Mouse (Mus musculus): Measurements from ENCODE around the gene 1810062G17Rik. TPM values are rescaled to one million over a fixed set of nuclear protein-coding genes. Genes with fewer than 3 reads are reported as not detected.
A peak's percentile ranks its signal among the peaks of the same experiment; 100 is the strongest.

Gene 1810062G17Rik
- polyA plus RNA-seq, 1 experiment from 2014 or later, result 1.9 TPM

DNA sequence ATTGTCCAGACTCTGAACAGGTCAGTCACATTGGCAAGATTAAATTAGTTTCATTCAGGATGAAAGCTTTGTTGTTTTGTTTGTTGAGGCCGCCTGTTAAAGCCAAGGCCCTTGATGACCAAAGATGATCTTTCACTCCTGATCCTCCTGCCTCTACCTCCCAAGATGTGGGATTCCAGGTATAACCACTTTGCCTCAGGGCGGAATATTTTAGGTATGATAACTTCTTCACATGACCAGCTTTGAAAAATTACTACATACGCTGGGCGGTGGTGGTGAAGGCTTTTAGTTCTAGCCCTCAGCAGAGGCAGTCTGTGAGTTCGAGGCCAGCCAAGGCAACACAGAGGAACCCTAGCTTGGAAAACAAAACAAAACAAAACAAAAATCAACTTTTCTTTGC lies 1.3 kb upstream of the 1810062G17Rik start:
- Histone ChIP-seq H3K4me3 (ENCODE audit: low read length) (peak overlapping the region; percentile 73), H3K9ac (replicated peaks; ENCODE audit: low read length) (no peak overlapping the region; the same call in 1 of the 2 replicates), H3K9me3 (ENCODE audit: low read length) (no peaks in the 10 kb centered on the region), H3K4me2 (replicated peaks; ENCODE audit: low read depth, low read length) (peak overlapping the region; percentile 81), H3K4me1 (ENCODE audit: insufficient read depth, low read length) (peaks cover 17% of the 10 kb centered on the region; the same call in 1 of the 2 replicates), H3K27me3 (ENCODE audit: insufficient read depth, low read length) (no peaks in the 10 kb centered on the region), H3K36me3 (ENCODE audit: insufficient read depth, low read length) (no peaks in the 10 kb centered on the region), H3K27ac (ENCODE audit: low read length) (peak overlapping the region; percentile 82; the same call in 1 of the 2 replicates)
- no peak for ATAC-seq (ENCODE audit: low FRiP score, low TSS enrichment)
- WGBS, result 80% methylated on average over 5 of the region's 5 CpGs

DNA sequence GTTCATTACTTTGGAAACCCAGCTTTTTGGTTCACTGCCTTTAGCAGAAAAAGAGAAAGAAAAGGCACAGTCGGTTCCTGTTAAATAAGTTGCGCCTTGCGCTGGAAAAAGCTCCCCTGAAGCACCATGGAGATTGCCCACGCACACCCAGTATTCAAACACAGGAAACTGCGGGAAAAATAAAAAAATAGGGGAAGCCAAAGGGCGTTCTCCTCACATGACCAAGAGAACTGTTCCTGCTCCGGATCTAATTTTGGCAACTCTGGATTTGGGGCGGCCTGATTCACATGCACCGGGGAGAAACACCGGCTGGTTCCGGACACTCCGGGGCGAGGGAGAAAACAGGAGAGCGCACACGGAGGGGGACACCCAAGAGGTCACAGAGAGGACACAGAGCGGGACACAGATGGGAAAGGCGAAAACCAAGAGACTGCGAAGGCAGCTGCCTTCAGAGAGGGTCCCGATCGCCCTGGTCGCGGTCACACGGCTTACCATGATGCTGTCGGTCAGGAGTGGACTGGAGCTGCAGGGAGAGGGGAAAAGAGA lies 726 bp upstream of the 1810062G17Rik start:
- H3K4me3 ChIP-seq (ENCODE audit: low read length), result peak overlapping the region; percentile 73
- peak overlapping the region; percentile 81 for H3K4me2 ChIP-seq (replicated peaks; ENCODE audit: low read depth, low read length)
- peak overlapping the region; percentile 79 for H3K9ac ChIP-seq (replicated peaks; ENCODE audit: low read length)
- no peak; the same call in 1 of the 2 replicates for ATAC-seq (ENCODE audit: low FRiP score, low TSS enrichment)
- no peaks in the 10 kb centered on the region for H3K36me3 ChIP-seq (ENCODE audit: insufficient read depth, low read length)
- H3K9me3 ChIP-seq (ENCODE audit: low read length), result no peaks in the 10 kb centered on the region
- under 1% methylated on average over 24 of the region's 24 CpGs for WGBS
- H3K27me3 ChIP-seq (ENCODE audit: insufficient read depth, low read length), result no peaks in the 10 kb centered on the region
- H3K27ac ChIP-seq (ENCODE audit: low read length), result peak overlapping the region; percentile 82
- peaks cover 17% of the 10 kb centered on the region; the same call in 1 of the 2 replicates for H3K4me1 ChIP-seq (ENCODE audit: insufficient read depth, low read length)

DNA sequence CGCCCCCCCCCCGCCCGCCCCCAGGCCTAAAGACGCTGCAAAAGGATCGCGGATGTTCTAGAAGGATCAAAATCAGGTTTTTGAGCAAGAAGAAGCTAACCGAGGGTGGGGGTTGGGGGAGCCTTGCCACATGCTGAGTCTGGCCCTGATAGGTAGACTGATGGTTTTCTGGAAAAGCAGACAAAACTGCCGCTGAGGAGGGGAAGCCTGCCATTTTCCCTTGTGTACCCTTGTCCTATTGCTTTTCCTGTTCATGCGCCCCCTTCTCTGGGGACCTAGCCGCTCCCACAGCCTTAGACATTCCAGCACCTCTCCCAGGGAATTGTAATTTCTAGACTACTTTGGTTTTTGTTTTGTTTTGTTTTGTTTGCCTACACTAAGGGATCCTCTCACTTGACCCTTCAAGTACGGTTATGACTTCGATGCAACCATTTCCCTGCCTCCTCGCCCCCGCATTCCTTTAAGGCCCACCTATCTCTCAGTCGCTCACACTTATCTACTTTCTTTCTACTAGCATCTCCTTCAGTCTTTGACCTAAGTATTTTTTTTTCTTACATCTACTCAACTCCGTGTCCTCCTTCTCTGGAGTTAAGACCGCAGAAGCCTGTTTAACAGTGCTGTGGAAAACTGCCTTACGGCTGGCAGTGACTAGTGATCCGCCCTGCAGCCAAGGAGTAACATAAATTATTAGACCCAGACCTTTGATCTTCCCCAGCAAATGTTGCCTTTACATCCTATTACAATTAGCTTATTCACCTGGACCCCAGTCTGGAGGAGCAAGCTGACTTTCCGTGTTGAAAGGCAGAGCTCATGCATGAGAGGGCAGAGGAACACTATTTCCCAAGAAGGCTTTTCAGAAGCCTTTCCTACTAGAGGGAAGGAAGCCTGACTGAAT lies 771 bp downstream of the 1810062G17Rik start:
- peak; percentile 1; the same call in 1 of the 2 replicates for ATAC-seq (ENCODE audit: low FRiP score, low TSS enrichment)
- H3K9ac ChIP-seq (replicated peaks; ENCODE audit: low read length), result peak overlapping the region; percentile 79
- peak overlapping the region; percentile 81 for H3K4me2 ChIP-seq (replicated peaks; ENCODE audit: low read depth, low read length)
- peak overlapping the region; percentile 88 for H3K27ac ChIP-seq (ENCODE audit: low read length)
- WGBS, result 13% methylated on average over 20 of the region's 20 CpGs
- H3K4me1 ChIP-seq (ENCODE audit: insufficient read depth, low read length), result peaks cover 21% of the 10 kb centered on the region; the same call in 1 of the 2 replicates
- H3K36me3 ChIP-seq (ENCODE audit: insufficient read depth, low read length), result no peaks in the 10 kb centered on the region
- peak overlapping the region; percentile 73 for H3K4me3 ChIP-seq (ENCODE audit: low read length)
- H3K27me3 ChIP-seq (ENCODE audit: insufficient read depth, low read length), result no peaks in the 10 kb centered on the region
- H3K9me3 ChIP-seq (ENCODE audit: low read length), result no peaks in the 10 kb centered on the region

DNA sequence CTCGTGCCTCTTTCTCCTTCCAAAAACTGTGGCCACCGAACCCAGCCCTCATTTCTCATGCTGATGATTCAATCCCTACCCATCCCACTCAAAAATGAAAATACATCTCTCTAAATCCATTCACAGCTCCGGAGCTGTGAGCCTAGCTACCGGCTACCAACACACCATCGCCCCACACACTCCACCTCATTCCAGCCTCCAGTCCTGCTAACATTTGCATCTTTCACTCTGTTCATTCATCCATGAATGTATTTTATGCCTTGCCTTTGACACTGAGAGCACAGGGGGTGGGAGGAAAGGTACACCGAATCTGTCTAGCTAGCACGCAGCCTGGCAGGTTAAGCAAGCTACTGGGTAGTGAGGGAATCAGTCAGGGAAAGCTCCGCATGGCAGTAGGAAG lies 3.0 kb downstream of the 1810062G17Rik start:
- Histone ChIP-seq H3K9me3 (ENCODE audit: low read length) (no peaks in the 10 kb centered on the region), H3K4me3 (ENCODE audit: low read length) (no peak overlapping the region), H3K9ac (replicated peaks; ENCODE audit: low read length) (no peak overlapping the region), H3K4me2 (replicated peaks; ENCODE audit: low read depth, low read length) (no peak overlapping the region), H3K27me3 (ENCODE audit: insufficient read depth, low read length) (no peaks in the 10 kb centered on the region), H3K27ac (ENCODE audit: low read length) (no peak overlapping the region), H3K36me3 (ENCODE audit: insufficient read depth, low read length) (no peaks in the 10 kb centered on the region), H3K4me1 (ENCODE audit: insufficient read depth, low read length) (peaks cover 28% of the 10 kb centered on the region; the same call in 1 of the 2 replicates)
- WGBS, result 66% methylated on average over 8 of the region's 8 CpGs
- ATAC-seq (ENCODE audit: low FRiP score, low TSS enrichment), result no peak

DNA sequence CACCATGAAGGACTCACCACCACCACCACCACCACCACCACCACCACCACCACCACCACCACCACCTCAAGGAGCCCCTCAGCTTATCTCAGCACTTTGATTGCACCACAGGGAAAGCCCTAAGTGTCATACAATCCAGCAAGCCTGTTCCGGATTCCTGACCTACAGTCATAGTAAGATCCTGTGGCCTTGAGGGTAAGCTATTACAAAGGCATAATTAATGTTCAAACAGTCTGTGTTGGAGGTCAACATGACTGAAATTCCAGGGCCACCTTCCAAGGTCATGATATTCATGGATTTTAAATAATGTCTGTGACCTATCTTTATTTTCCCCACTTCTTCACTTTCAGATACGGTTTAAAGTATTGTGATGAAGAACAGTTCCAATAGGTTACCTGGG lies 4.7 kb downstream of the 1810062G17Rik start:
- H3K4me2 ChIP-seq (replicated peaks; ENCODE audit: low read depth, low read length), result no peak overlapping the region

DNA sequence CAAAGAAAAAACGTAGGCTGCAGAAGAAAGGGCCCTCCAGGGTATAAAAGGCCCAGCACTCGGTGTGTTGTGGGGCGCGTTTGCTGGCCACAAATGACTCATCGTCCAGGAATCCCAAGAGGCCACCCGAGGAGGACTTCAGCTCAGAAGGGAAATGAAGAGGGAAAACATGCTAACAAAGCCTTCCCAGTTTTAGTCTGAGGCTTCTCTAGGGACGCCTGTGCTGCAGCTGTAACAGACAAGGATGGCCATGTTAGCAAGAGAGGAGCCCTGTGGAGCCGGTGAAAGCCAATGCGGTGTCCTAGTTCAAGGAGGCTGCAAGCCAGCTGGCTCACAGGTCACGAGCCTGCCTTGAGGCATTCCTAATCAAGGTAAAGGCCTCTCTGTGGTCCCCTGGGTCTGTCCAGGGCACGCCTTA lies 6.0 kb downstream of the 1810062G17Rik start:
- Histone ChIP-seq H3K27ac (ENCODE audit: low read length) (peak overlapping the region; percentile 78), H3K36me3 (ENCODE audit: insufficient read depth, low read length) (no peaks in the 10 kb centered on the region), H3K4me1 (ENCODE audit: insufficient read depth, low read length) (peaks cover 17% of the 10 kb centered on the region; the same call in 1 of the 2 replicates), H3K4me3 (ENCODE audit: low read length) (no peak overlapping the region), H3K9ac (replicated peaks; ENCODE audit: low read length) (peak overlapping the region; percentile 45), H3K9me3 (ENCODE audit: low read length) (no peaks in the 10 kb centered on the region), H3K4me2 (replicated peaks; ENCODE audit: low read depth, low read length) (no peak overlapping the region; the same call in 1 of the 2 replicates), H3K27me3 (ENCODE audit: insufficient read depth, low read length) (no peaks in the 10 kb centered on the region)
- peak; percentile 50 for ATAC-seq (ENCODE audit: low FRiP score, low TSS enrichment)
- 17% methylated on average over 11 of the region's 11 CpGs for WGBS

More for the DNA sequence above, 4.7 kb downstream of the 1810062G17Rik start:
- Histone ChIP-seq H3K9ac (replicated peaks; ENCODE audit: low read length) (no peak overlapping the region), H3K27me3 (ENCODE audit: insufficient read depth, low read length) (no peaks in the 10 kb centered on the region), H3K4me3 (ENCODE audit: low read length) (no peak overlapping the region), H3K4me1 (ENCODE audit: insufficient read depth, low read length) (peaks cover 22% of the 10 kb centered on the region; the same call in 1 of the 2 replicates), H3K27ac (ENCODE audit: low read length) (no peak overlapping the region), H3K36me3 (ENCODE audit: insufficient read depth, low read length) (no peaks in the 10 kb centered on the region), H3K9me3 (ENCODE audit: low read length) (no peaks in the 10 kb centered on the region)
- ATAC-seq (ENCODE audit: low FRiP score, low TSS enrichment), result no peak
- WGBS, result 72% methylated on average over 2 of the region's 2 CpGs

DNA sequence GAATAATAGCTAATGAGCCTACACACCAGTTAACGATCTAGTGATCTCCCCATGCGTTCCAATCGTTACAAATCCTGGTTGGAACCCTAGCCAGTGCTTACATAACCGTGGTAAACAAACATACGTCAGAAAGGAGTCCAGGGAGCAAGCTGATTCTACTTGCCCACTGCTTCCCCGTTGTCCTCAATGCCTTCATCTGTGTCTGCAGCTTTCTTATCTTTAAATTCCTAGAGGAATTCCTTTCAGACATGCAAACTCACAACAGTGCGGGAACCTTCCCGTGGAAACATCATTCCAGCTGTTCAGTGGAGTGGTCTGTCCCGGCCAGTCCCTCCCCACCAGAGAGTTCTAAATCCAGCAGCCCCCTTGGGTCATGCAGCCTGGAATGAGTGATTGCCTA lies 7.2 kb downstream of the 1810062G17Rik start:
- H3K9ac ChIP-seq (replicated peaks; ENCODE audit: low read length), result no peak overlapping the region
- H3K9me3 ChIP-seq (ENCODE audit: low read length), result no peaks in the 10 kb centered on the region
- H3K27me3 ChIP-seq (ENCODE audit: insufficient read depth, low read length), result no peaks in the 10 kb centered on the region
- no peak for ATAC-seq (ENCODE audit: low FRiP score, low TSS enrichment)
- 28% methylated on average over 9 of the region's 9 CpGs for WGBS
- H3K4me3 ChIP-seq (ENCODE audit: low read length), result no peak overlapping the region
- H3K4me1 ChIP-seq (ENCODE audit: insufficient read depth, low read length), result peaks cover 17% of the 10 kb centered on the region; the same call in 1 of the 2 replicates
- H3K4me2 ChIP-seq (replicated peaks; ENCODE audit: low read depth, low read length), result 0 out of 2 replicates have a peak overlapping the region, but pooled peaks have one; percentile 1
- H3K27ac ChIP-seq (ENCODE audit: low read length), result peak overlapping the region; percentile 5; the same call in 1 of the 2 replicates
- no peaks in the 10 kb centered on the region for H3K36me3 ChIP-seq (ENCODE audit: insufficient read depth, low read length)

DNA sequence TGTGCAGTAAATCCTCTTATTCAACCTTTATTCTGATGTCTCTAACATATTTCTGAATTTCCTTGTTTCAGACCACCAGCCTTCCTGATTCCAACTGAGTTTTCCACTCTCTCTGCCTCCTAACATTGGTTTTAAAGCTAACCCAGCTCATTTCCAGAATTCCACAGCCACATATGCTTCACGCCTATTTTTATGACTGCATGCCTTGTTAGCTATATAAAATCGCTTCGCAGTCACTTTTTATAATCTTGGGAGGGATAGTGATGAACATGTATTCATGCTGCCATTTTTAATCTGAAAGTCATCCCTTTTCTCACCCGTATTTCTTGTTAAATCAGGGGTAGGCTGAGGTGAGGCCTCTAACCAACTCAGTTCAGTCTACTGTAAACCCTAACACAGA lies 8.6 kb downstream of the 1810062G17Rik start:
- no peaks in the 10 kb centered on the region for H3K9me3 ChIP-seq (ENCODE audit: low read length)
- no peak overlapping the region for H3K9ac ChIP-seq (replicated peaks; ENCODE audit: low read length)
- no peak overlapping the region for H3K27ac ChIP-seq (ENCODE audit: low read length)
- 90% methylated on average over 4 of the region's 4 CpGs for WGBS
- H3K27me3 ChIP-seq (ENCODE audit: insufficient read depth, low read length), result no peaks in the 10 kb centered on the region
- no peak overlapping the region for H3K4me3 ChIP-seq (ENCODE audit: low read length)
- no peak overlapping the region for H3K4me2 ChIP-seq (replicated peaks; ENCODE audit: low read depth, low read length)
- no peaks in the 10 kb centered on the region for H3K36me3 ChIP-seq (ENCODE audit: insufficient read depth, low read length)
- ATAC-seq (ENCODE audit: low FRiP score, low TSS enrichment), result no peak
- peaks cover 17% of the 10 kb centered on the region; the same call in 1 of the 2 replicates for H3K4me1 ChIP-seq (ENCODE audit: insufficient read depth, low read length)

DNA sequence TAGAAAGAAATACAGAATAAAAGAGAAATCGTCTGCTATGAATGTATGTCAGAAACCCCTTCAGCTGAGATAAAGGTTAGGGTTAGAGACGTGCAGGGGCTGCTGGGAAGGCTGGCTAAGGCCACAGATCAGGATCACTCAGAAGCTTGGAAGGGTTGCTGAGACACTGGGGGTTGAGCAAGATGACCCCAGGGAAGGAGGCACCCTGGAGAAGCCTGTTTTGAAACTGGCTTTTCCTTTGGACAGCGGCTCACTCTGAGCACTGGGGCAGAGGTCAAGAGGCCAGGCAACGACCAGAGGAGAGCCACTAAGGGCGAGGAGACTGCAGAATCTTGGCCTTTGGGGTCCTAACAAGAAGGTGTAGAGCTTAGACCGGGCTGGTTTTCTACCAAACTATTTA lies 10.4 kb downstream of the 1810062G17Rik start:
- 52% methylated on average over 6 of the region's 6 CpGs for WGBS
- ATAC-seq (ENCODE audit: low FRiP score, low TSS enrichment), result no peak

More for the DNA sequence above, 10.4 kb downstream of the 1810062G17Rik start:
- no peak overlapping the region for H3K4me2 ChIP-seq (replicated peaks; ENCODE audit: low read depth, low read length)
- H3K9me3 ChIP-seq (ENCODE audit: low read length), result no peaks in the 10 kb centered on the region
- H3K27ac ChIP-seq (ENCODE audit: low read length), result no peak overlapping the region
- no peak overlapping the region for H3K4me3 ChIP-seq (ENCODE audit: low read length)
- no peak overlapping the region for H3K9ac ChIP-seq (replicated peaks; ENCODE audit: low read length)
- no peaks in the 10 kb centered on the region for H3K27me3 ChIP-seq (ENCODE audit: insufficient read depth, low read length)
- H3K4me1 ChIP-seq (ENCODE audit: insufficient read depth, low read length), result peaks cover 14% of the 10 kb centered on the region; the same call in 1 of the 2 replicates
- no peaks in the 10 kb centered on the region for H3K36me3 ChIP-seq (ENCODE audit: insufficient read depth, low read length)
